Mouse (Mus musculus) hindbrain, embryonic 10.5 days (tissue): ENCODE results near the gene Tlr3. TPM values are rescaled to one million over a fixed set of nuclear protein-coding genes. Genes with fewer than 3 reads are reported as not detected.

ENCODE experiments used
- DNase-seq: peaks from one replicate; pipeline ENCODE4 v3.0.0-alpha.2; 2017; ENCODE audit warnings: low spot score
- H3K27ac ChIP-seq: fragments of 300-500 bp; sonication (generic); 2 replicates; pipeline ENCODE4 v1.5.1; 2016; ENCODE audit warnings: mild to moderate bottlenecking, moderate library complexity
- H3K27me3 ChIP-seq: fragments of 300-500 bp; sonication (generic); 2 replicates; pipeline ENCODE4 v1.6.1; 2016; ENCODE audit warnings: mild to moderate bottlenecking; ENCODE audit not compliant: poor library complexity, insufficient read depth, severe bottlenecking
- H3K36me3 ChIP-seq: fragments of 300-500 bp; sonication (generic); 2 replicates; pipeline ENCODE4 v1.6.1; 2016; ENCODE audit warnings: mild to moderate bottlenecking, moderate library complexity
- H3K4me1 ChIP-seq: fragments of 300-500 bp; sonication (generic); replicated peaks from 2 replicates; pipeline ENCODE4 v1.6.1; 2016; ENCODE audit warnings: mild to moderate bottlenecking
- H3K4me3 ChIP-seq: fragments of 300-500 bp; sonication (generic); 2 replicates; pipeline ENCODE4 v1.5.1; 2016; ENCODE audit warnings: mild to moderate bottlenecking, moderate library complexity
- H3K9me3 ChIP-seq: fragments of 300-500 bp; sonication (generic); 2 replicates; pipeline ENCODE4 v1.6.1; 2016; ENCODE audit warnings: mild to moderate bottlenecking, moderate library complexity
- WGBS: fragments of 180-500 bp; shearing (Covaris S2); methylation state at CpG from one replicate; pipeline ENCODE4 v1.1.7; 2016; 5-methylcytosine and 5-hydroxymethylcytosine counted together
- polyA plus RNA-seq: library from polyadenylated mRNA; unstranded; fragments of >200 nt; fragmentation: Nextera tagmentation; extraction: Ambion mirVana; gene quantifications from 2 replicates; pipeline ENCODE4 v1.2.1, GENCODE M21; 2016

Tlr3 gene
- polyA plus RNA-seq, 1 experiment from 2014 or later, result 0.77 TPM

DNA sequence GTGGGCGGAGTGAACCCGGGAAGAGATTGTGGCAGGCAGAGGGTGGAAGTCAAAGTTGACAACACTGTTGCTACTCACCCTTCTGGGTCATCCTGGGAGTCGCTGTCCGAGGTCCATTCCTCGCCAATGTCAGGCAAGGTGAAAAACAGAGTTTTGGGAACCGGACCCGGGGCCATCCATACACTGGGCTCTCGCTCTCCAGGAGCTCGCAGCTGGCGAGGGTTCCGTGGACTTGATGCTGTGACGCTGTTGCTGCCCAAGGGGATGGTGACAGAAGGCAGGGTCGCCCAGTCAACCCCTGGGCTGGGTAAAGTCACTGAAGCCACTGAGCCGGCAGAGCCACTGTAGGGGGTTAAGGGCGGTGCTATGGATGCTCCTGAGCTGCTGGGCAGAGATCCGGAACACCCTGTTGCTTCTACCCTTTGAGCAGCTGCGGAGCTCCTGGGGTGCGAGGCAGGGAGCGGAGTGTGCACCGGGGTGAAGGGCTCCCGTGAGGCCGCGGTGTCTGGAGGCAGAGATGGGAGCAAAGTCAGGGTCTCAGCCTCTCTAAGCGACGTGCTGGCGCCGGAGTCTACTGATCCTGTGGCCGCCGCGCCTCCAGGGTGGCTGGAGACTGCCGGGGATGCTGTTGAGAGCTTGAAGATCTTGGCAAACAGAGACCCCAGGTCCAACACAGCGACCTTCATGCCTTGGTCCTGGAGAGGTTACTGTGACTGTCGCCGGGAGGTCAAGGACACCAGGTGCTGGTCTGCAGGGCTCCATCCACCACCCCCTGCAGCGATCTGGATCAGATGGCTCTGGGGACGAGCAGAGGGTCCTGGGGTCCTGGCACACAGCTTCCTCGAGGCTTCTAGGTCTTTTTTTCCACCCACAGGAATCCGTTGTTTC lies 29.6 kb downstream of the Tlr3 start:
- peaks cover 20% of the 10 kb centered on the region for H3K4me1 ChIP-seq
- 1% methylated on average over 38 of the region's 38 CpGs for WGBS
- peaks cover 23% of the 10 kb centered on the region for H3K27me3 ChIP-seq
- DNase-seq, result peak; percentile 23
- H3K4me3 ChIP-seq, result peak overlapping the region; percentile 61
- no peaks in the 10 kb centered on the region for H3K9me3 ChIP-seq
- H3K27ac ChIP-seq, result peak overlapping the region; percentile 66
- H3K36me3 ChIP-seq, result no peaks in the 10 kb centered on the region

DNA sequence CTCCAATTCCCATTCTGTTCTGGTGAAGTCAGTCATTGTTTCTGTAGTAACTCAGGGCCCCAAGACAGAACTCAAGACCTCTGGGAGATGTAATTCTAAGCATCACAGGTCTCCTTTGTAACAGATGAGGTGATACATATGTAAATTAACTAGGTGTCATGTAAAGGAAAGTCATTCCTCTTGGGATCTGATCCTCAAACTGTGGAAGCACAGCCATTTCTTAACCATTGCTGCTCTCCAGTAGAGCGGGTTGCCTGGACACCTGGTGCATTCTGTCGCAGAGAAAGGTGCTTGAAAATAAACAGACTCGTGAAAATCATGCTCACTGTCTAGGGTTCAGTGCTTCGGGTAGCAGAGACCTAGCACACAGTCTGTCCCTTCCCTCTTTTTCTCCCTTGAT lies 30.3 kb downstream of the Tlr3 start:
- Histone ChIP-seq H3K27ac (no peak overlapping the region), H3K36me3 (no peaks in the 10 kb centered on the region), H3K9me3 (no peaks in the 10 kb centered on the region), H3K4me3 (peak overlapping the region; percentile 61), H3K27me3 (peaks cover 23% of the 10 kb centered on the region), H3K4me1 (peaks cover 20% of the 10 kb centered on the region)
- DNase-seq, result no peak
- 10% methylated on average over 4 of the region's 4 CpGs for WGBS

DNA sequence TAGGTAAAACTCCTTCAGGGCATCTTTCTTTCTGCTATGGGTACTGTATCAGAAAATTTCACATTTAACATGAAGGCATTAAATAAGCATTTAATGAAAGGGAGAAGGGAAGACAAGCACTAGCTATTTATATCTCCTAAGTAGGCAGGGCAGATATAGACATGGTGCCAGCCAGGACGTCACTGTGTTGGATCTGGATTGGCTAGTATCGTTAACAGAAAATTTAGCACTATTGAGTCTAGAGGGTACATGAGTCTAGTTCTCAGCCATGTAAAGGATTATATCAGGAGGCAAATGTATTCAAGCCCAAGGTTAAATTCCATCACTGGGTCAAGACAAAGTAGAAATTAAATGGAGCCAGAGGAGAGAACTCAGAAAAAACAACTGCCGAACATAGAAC lies 36.8 kb downstream of the Tlr3 start:
- 85% methylated on average over 3 of the region's 3 CpGs for WGBS
- DNase-seq, result no peak
- Histone ChIP-seq H3K27ac (no peak overlapping the region), H3K9me3 (no peaks in the 10 kb centered on the region), H3K4me3 (no peak overlapping the region), H3K36me3 (no peaks in the 10 kb centered on the region), H3K27me3 (no peaks in the 10 kb centered on the region), H3K4me1 (no peaks in the 10 kb centered on the region)

DNA sequence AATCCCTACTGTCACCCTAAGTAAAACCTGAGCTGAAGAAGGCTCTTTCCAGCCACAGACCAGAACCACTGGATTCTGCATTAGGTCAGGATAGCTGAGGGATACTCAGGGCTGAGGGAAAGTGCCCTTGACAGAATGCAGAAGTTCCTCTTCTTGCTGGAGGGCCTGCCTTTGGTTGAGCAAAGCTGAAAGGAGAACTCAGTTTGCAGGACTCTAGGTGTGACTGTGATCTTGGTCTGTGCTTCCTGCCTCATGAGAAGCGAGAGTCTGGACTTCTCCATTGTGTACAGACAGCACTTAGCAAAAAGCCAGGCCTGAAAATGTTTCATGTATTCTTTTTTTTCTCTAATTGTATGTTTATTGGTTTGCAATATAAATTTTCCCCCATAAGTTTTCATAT lies 43.7 kb downstream of the Tlr3 start:
- no peaks in the 10 kb centered on the region for H3K9me3 ChIP-seq
- no peak overlapping the region for H3K4me3 ChIP-seq
- WGBS, result 84% methylated on average over 1 of the region's 1 CpGs
- H3K27ac ChIP-seq, result no peak overlapping the region
- H3K36me3 ChIP-seq, result no peaks in the 10 kb centered on the region
- no peaks in the 10 kb centered on the region for H3K4me1 ChIP-seq
- DNase-seq, result no peak
- no peaks in the 10 kb centered on the region for H3K27me3 ChIP-seq

DNA sequence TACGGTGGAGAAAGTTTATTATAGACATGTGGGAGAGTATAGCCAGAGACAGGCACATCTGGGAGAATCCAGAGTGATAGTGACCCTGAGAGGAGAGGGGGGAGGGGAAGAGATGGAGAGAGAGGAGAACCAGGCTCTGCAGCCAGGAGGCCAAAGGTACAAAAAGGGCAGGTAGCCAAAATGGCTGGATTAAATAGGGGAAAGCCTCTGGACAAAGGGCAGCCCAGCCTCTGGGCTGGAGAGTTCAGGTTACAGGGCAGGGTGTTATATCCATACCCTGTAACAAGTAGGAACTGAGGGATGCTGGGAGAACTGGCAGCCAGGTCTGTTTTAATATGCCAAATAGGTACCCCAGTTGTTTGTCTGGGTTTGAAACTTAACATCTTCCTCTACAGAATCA lies 47.7 kb downstream of the Tlr3 start:
- 90% methylated on average over 1 of the region's 1 CpGs for WGBS
- Histone ChIP-seq H3K4me1 (peaks cover 6% of the 10 kb centered on the region; the same call in 1 of the 2 replicates), H3K36me3 (no peaks in the 10 kb centered on the region), H3K27ac (no peak overlapping the region), H3K27me3 (no peaks in the 10 kb centered on the region), H3K9me3 (no peaks in the 10 kb centered on the region), H3K4me3 (no peak overlapping the region)
- no peak for DNase-seq

DNA sequence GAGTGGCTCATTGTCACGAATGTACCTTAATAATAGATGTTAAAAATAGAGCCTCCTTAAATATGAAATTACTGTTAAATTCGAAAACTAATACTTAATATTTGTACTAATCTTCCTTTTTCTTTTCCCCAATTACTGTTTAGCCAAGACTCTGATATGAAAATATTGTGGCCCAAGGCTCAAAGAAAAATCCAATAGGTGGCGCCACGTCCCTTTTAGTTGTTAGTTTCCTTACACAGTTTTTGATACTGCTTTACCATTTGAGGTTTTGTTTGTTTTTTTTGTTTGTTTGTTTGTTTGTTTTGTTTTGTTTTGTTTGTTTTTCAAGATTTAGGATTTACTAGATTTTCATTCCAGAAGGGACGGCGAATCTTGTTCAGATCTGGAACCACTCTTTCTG lies 48.6 kb downstream of the Tlr3 start:
- WGBS, result 62% methylated on average over 6 of the region's 6 CpGs
- H3K4me3 ChIP-seq, result no peak overlapping the region
- no peaks in the 10 kb centered on the region for H3K9me3 ChIP-seq
- H3K36me3 ChIP-seq, result no peaks in the 10 kb centered on the region
- no peak for DNase-seq
- H3K4me1 ChIP-seq, result peaks cover 12% of the 10 kb centered on the region; the same call in 1 of the 2 replicates
- no peaks in the 10 kb centered on the region for H3K27me3 ChIP-seq
- no peak overlapping the region for H3K27ac ChIP-seq

DNA sequence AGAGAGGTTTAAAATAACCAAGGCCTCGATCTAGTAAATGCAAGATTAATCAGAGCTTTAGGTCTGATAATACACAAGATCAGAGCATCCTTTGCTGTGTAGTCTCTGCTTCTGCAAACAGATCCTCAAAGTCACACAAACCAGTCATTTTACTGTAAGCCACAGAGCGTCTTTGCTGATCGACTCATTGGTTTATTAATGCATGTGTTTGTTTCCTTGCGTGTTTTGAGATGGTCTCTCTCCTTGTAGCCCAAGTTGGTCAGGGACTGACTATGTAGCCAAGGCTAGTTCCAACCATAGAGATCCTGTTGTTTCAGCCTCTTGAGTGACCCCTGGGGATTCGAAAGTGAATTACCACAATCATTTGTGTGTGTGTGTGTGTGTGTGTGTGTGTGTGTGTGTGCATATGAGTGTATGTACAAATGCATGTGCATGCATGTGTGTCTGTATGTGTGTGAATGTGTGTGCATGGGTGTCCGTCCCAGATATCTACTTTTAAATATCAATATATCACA lies 51.7 kb downstream of the Tlr3 start:
- no peaks in the 10 kb centered on the region for H3K27me3 ChIP-seq
- peak overlapping the region; percentile 77 for H3K4me3 ChIP-seq
- no peaks in the 10 kb centered on the region for H3K9me3 ChIP-seq
- peaks cover 12% of the 10 kb centered on the region; the same call in 1 of the 2 replicates for H3K4me1 ChIP-seq
- no peaks in the 10 kb centered on the region for H3K36me3 ChIP-seq
- H3K27ac ChIP-seq, result no peak overlapping the region
- DNase-seq, result peak; percentile 22
- 84% methylated on average over 6 of the region's 6 CpGs for WGBS

DNA sequence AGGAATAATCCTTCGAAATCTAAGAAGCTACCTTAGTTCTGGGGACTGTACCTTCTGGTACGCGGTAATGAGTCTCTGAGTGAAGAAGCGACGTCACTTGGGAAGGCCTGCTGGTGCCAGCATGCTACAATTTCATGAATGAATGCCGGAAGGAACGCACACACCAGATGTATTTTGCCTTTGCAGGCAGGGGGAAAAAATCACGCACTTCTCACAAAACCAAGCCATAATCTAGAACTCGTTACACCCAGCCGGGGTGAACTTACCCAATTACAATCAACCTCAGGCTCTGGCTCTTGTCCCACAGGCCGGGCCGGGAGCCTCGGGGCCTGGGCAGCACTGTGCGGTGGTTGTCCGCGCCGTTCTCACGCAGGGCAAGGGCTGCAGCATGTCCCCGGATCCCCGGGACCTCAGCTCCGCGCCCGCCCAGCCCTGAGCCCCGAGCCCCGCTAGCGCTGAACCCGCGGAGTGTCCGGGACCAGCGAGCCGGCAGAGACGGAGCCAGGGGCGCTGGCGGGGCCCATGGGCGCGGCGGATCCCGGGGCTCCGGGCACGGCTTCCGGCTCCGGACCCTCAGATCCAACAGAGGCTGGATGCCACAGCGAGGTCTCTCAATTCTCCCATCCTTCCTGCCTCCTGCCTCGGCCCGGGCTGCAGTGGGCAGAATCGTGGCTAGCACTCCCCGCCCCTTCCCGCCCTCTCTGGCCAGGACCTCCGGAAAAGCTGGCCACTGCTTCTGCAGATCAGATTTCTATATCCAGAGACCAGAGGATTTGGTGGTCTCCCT lies 52.6 kb downstream of the Tlr3 start:
- 4% methylated on average over 49 of the region's 49 CpGs for WGBS
- no peaks in the 10 kb centered on the region for H3K9me3 ChIP-seq

DNA sequence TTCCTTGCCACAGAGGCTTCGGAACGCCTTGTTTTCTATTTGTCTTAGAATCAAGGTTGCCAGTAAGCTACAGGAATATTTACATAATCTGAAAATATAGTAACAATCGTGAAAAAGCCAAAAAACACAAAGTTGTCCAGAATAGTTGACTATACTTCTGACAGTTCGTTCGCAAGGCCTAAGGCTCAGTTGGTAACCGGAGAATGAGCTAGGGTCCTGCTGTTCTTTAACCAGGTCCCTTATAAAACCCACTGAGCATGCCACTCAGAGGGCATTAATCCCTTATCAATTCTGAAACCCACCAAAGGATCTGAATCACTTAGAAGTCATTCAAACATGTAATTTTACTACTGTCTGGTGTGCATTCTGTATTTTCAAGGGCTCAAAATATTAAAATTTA lies 55.1 kb downstream of the Tlr3 start:
- DNase-seq, result no peak
- Histone ChIP-seq H3K27ac (no peak overlapping the region), H3K9me3 (no peaks in the 10 kb centered on the region), H3K27me3 (no peaks in the 10 kb centered on the region), H3K4me1 (peaks cover 12% of the 10 kb centered on the region; the same call in 1 of the 2 replicates), H3K36me3 (peaks cover 3% of the 10 kb centered on the region; the same call in 1 of the 2 replicates), H3K4me3 (no peak overlapping the region)
- WGBS, result 82% methylated on average over 6 of the region's 6 CpGs

More for the DNA sequence above, 52.6 kb downstream of the Tlr3 start:
- peak overlapping the region; percentile 89 for H3K27ac ChIP-seq
- no peaks in the 10 kb centered on the region for H3K27me3 ChIP-seq
- peaks cover 12% of the 10 kb centered on the region; the same call in 1 of the 2 replicates for H3K4me1 ChIP-seq
- no peaks in the 10 kb centered on the region for H3K36me3 ChIP-seq
- H3K4me3 ChIP-seq, result peak overlapping the region; percentile 77
- peak; percentile 71 for DNase-seq

Other genes starting within 250 kb of the Tlr3 start
- not detected in 2 replicates for gene F11, start 149.0 kb downstream of the Tlr3 start, polyA plus RNA-seq
- gene Klkb1, start 116.2 kb downstream of the Tlr3 start, polyA plus RNA-seq, result not detected in 2 replicates
- not detected in 2 replicates for gene Gm45753, start 102.6 kb downstream of the Tlr3 start, polyA plus RNA-seq
- 0.41 and 0.45 TPM in 2 replicates for gene Cyp4v3, start 77.9 kb downstream of the Tlr3 start, polyA plus RNA-seq
- gene Fam149a, start 28.8 kb downstream of the Tlr3 start, polyA plus RNA-seq, result 9.1 and 9.6 TPM in 2 replicates
- gene Sorbs2, start 96.7 kb upstream of the Tlr3 start, polyA plus RNA-seq, result 30.8 and 36.9 TPM in 2 replicates